In genomic region chr15:98068506-98068905, GRCm38 (mm10) we compare ENCODE assay signal across 26 mouse cellular contexts.
"Had no signal": no experiment of that assay in that cellular context is flagged by ENCODE, and none has a peak within 500 bp of the region (broad histone marks: within the 10 kb centered on the region; RNA-seq: fewer than 3 reads in every experiment).

No protein-coding gene starts in this region.

- H3K9me3 ChIP-seq: embryonic facial prominence, embryonic 10.5 days; embryonic facial prominence, embryonic 12.5 days; embryonic facial prominence, embryonic 13.5 days; embryonic facial prominence, embryonic 15.5 days; forebrain, embryonic 10.5 days; forebrain, embryonic 12.5 days; forebrain, embryonic 13.5 days; forebrain, embryonic 15.5 days had no signal

- H3K27ac ChIP-seq: embryonic facial prominence, embryonic 10.5 days; embryonic facial prominence, embryonic 12.5 days; embryonic facial prominence, embryonic 13.5 days; embryonic facial prominence, embryonic 15.5 days; forebrain, embryonic 10.5 days; forebrain, embryonic 12.5 days; forebrain, embryonic 13.5 days; forebrain, embryonic 15.5 days; gastrocnemius, adult 2 months; heart, adult 2 months had no signal

- H3K27me3 ChIP-seq: embryonic facial prominence, embryonic 12.5 days; embryonic facial prominence, embryonic 13.5 days; embryonic facial prominence, embryonic 15.5 days; forebrain, embryonic 12.5 days; forebrain, embryonic 13.5 days; forebrain, embryonic 15.5 days had no signal

- H3K4me1 ChIP-seq: embryonic facial prominence, embryonic 10.5 days; embryonic facial prominence, embryonic 12.5 days; embryonic facial prominence, embryonic 13.5 days; embryonic facial prominence, embryonic 15.5 days; forebrain, embryonic 10.5 days; forebrain, embryonic 12.5 days; forebrain, embryonic 13.5 days; forebrain, embryonic 15.5 days had no signal

- H3K4me3 ChIP-seq: embryonic facial prominence, embryonic 10.5 days; embryonic facial prominence, embryonic 12.5 days; embryonic facial prominence, embryonic 13.5 days; embryonic facial prominence, embryonic 15.5 days; erythroblast, embryonic 14.5 days; forebrain, embryonic 10.5 days; forebrain, embryonic 12.5 days; forebrain, embryonic 13.5 days; forebrain, embryonic 15.5 days; gastrocnemius, adult 2 months; heart, adult 2 months had no signal

- DNase-seq: cerebellum, adult 18-20 months; cerebellum, adult 2 months; cerebellum, adult 8-10 months; cerebellum, adult 9-10 months; cerebellum, adult 9-11 months; cerebellum, postnatal 10 days; cerebellum, postnatal 14 days; cerebellum, postnatal 25 days; cerebellum, postnatal 36 days; embryo, embryonic 11 days; forebrain, postnatal 0 days; gastrocnemius, adult 2 months; gastrocnemius, postnatal 10 days; gastrocnemius, postnatal 14 days; gastrocnemius, postnatal 25 days; gastrocnemius, postnatal 36 days; heart, adult 2 months had no signal
